Mouse (Mus musculus) liver, embryonic 11.5 days (tissue): Measurements from ENCODE around the gene Flad1. TPM values are rescaled to one million over a fixed set of nuclear protein-coding genes. Genes with fewer than 3 reads are reported as not detected.

Source experiments
- ATAC-seq: fragments of 200-750 bp; cut with Nextera tagmentation; replicated peaks from 2 replicates; pipeline ENCODE4 v1.8.0; 2017; ENCODE audit warnings: moderate number of reproducible peaks, mild to moderate bottlenecking, moderate TSS enrichment, moderate library complexity; ENCODE audit not compliant: low FRiP score
- DNase-seq: peaks from one replicate; pipeline ENCODE4 v3.0.0-alpha.2; 2017; ENCODE audit warnings: low spot score
- H3K27ac ChIP-seq: fragments of 300-500 bp; sonication (generic); 2 replicates; pipeline ENCODE4 v1.5.1; 2014; ENCODE audit warnings: mild to moderate bottlenecking, low read depth, low read length, control low read depth
- H3K27me3 ChIP-seq: fragments of 300-500 bp; sonication (generic); replicated peaks from 2 replicates; pipeline ENCODE4 v1.6.1; 2014; ENCODE audit warnings: low read length, mixed read lengths; ENCODE audit not compliant: control insufficient read depth, insufficient read depth
- H3K36me3 ChIP-seq: fragments of 300-500 bp; sonication (generic); 2 replicates; pipeline ENCODE4 v1.6.1; 2014; ENCODE audit warnings: mild to moderate bottlenecking, low read length, moderate library complexity, mixed read lengths; ENCODE audit not compliant: control insufficient read depth, insufficient read depth
- H3K4me1 ChIP-seq: fragments of 300-500 bp; sonication (generic); replicated peaks from 2 replicates; pipeline ENCODE4 v1.6.1; 2014; ENCODE audit warnings: low read length, mixed read lengths; ENCODE audit not compliant: control insufficient read depth, insufficient read depth
- H3K4me2 ChIP-seq: fragments of 300-500 bp; sonication (generic); 2 replicates; pipeline ENCODE4 v1.6.1; 2014; ENCODE audit warnings: mild to moderate bottlenecking, control low read depth, moderate library complexity
- H3K4me3 ChIP-seq: fragments of 300-500 bp; sonication (generic); 2 replicates; pipeline ENCODE4 v1.5.1; 2014; ENCODE audit warnings: low read depth, low read length, control low read depth
- H3K9ac ChIP-seq: fragments of 300-500 bp; sonication (generic); 2 replicates; pipeline ENCODE4 v1.6.1; 2014; ENCODE audit warnings: low read depth, low read length, control low read depth
- H3K9me3 ChIP-seq: fragments of 300-500 bp; sonication (generic); 2 replicates; pipeline ENCODE4 v1.6.1; 2016; ENCODE audit warnings: low read length, inconsistent platforms, mixed read lengths; ENCODE audit not compliant: control insufficient read depth
- WGBS: fragments of 180-500 bp; shearing (Covaris S2); extraction: QIAGEN DNeasy Blood & Tissue Kit; methylation state at CpG from one replicate; pipeline ENCODE4 v1.1.7; 2014; 5-methylcytosine and 5-hydroxymethylcytosine counted together
- polyA plus RNA-seq: library from polyadenylated mRNA; unstranded; fragments of >200 nt; fragmentation: Nextera tagmentation; extraction: Ambion mirVana; gene quantifications from 2 replicates; pipeline ENCODE4 v1.2.1, GENCODE M21; 2014

Gene Flad1
- polyA plus RNA-seq, 1 experiment from 2014 or later: 34.3 TPM

- WGBS: 32% methylated on average over 7 of the region's 7 CpGs
- peak overlapping the region; percentile 55 for H3K4me2 ChIP-seq
- peaks cover 17% of the 10 kb centered on the region for H3K4me1 ChIP-seq
- no peaks in the 10 kb centered on the region for H3K36me3 ChIP-seq
- H3K9ac ChIP-seq: peak overlapping the region; percentile 42; the same call in 1 of the 2 replicates
- no peaks in the 10 kb centered on the region for H3K27me3 ChIP-seq
- peak overlapping the region; percentile 28; the same call in 1 of the 2 replicates for H3K4me3 ChIP-seq
- DNase-seq (peak; percentile 63), ATAC-seq (peak; percentile 78)
- no peaks in the 10 kb centered on the region for H3K9me3 ChIP-seq
- peak overlapping the region; percentile 79 for H3K27ac ChIP-seq
These were observed 37.9 kb upstream of the Flad1 start for GRCm38 (mm10) chr3:89449541-89449940.

- DNase-seq (peak; percentile 46), ATAC-seq (peak; percentile 89)
- H3K4me2 ChIP-seq: peak overlapping the region; percentile 55
- H3K27ac ChIP-seq: peak overlapping the region; percentile 79
- H3K4me1 ChIP-seq: peaks cover 17% of the 10 kb centered on the region
- H3K27me3 ChIP-seq: no peaks in the 10 kb centered on the region
- peak overlapping the region; percentile 28 for H3K4me3 ChIP-seq
- H3K9me3 ChIP-seq: no peaks in the 10 kb centered on the region
- H3K9ac ChIP-seq: peak overlapping the region; percentile 42
- no peaks in the 10 kb centered on the region for H3K36me3 ChIP-seq
- 45% methylated on average over 13 of the region's 13 CpGs for WGBS
These were observed 37.3 kb upstream of the Flad1 start for GRCm38 (mm10) chr3:89448720-89449537.

GRCm38 (mm10) chr3:89440691-89441090 lies 29.0 kb upstream of the Flad1 start:
- ATAC-seq (no peak), DNase-seq (no peak)
- Histone ChIP-seq H3K4me2 (no peak overlapping the region), H3K27me3 (no peaks in the 10 kb centered on the region), H3K4me3 (no peak overlapping the region), H3K9me3 (no peaks in the 10 kb centered on the region), H3K9ac (no peak overlapping the region), H3K4me1 (peaks cover 8% of the 10 kb centered on the region), H3K36me3 (no peaks in the 10 kb centered on the region), H3K27ac (no peak overlapping the region)
- WGBS: 90% methylated on average over 2 of the region's 2 CpGs

- Histone ChIP-seq H3K9ac (peak overlapping the region; percentile 60), H3K36me3 (peaks cover 17% of the 10 kb centered on the region), H3K27me3 (no peaks in the 10 kb centered on the region), H3K9me3 (no peaks in the 10 kb centered on the region), H3K4me2 (peak overlapping the region; percentile 75), H3K27ac (peak overlapping the region; percentile 33; the same call in 1 of the 2 replicates), H3K4me1 (peaks cover 8% of the 10 kb centered on the region), H3K4me3 (peak overlapping the region; percentile 54)
- 22% methylated on average over 5 of the region's 5 CpGs for WGBS
- ATAC-seq (no peak), DNase-seq (no peak)
These were observed 25.6 kb upstream of the Flad1 start for GRCm38 (mm10) chr3:89437269-89437668.

GRCm38 (mm10) chr3:89436176-89437113 lies 24.8 kb upstream of the Flad1 start, which contains the start of gene Pbxip1:
Pbxip1 (plus strand) TSS chr3:89436706.
- no peaks in the 10 kb centered on the region for H3K27me3 ChIP-seq
- DNase-seq (peak; percentile 66), ATAC-seq (peak; percentile 83)
- H3K9ac ChIP-seq: peak within 1 kb of the TSS; percentile 60
- peak within 1 kb of the TSS; percentile 75 for H3K4me2 ChIP-seq
- no peaks in the 10 kb centered on the region for H3K9me3 ChIP-seq
- 3% methylated on average over 16 of the region's 16 CpGs for WGBS
- peak within 1 kb of the TSS; percentile 33; the same call in 1 of the 2 replicates for H3K27ac ChIP-seq
- peaks cover 20% of the 10 kb centered on the region for H3K36me3 ChIP-seq
- H3K4me3 ChIP-seq: peak within 1 kb of the TSS; percentile 54
- peaks cover 11% of the 10 kb centered on the region for H3K4me1 ChIP-seq

GRCm38 (mm10) chr3:89435041-89435440 lies 23.4 kb upstream of the Flad1 start:
- no peak for DNase-seq
- peaks cover 20% of the 10 kb centered on the region for H3K4me1 ChIP-seq
- peaks cover 20% of the 10 kb centered on the region for H3K36me3 ChIP-seq
- H3K4me2 ChIP-seq: no peak overlapping the region
- H3K9me3 ChIP-seq: no peaks in the 10 kb centered on the region
- no peaks in the 10 kb centered on the region for H3K27me3 ChIP-seq
- no peak for ATAC-seq
- 91% methylated on average over 7 of the region's 7 CpGs for WGBS
- no peak overlapping the region for H3K27ac ChIP-seq
- H3K4me3 ChIP-seq: no peak overlapping the region
- H3K9ac ChIP-seq: no peak overlapping the region

- Histone ChIP-seq H3K27me3 (no peaks in the 10 kb centered on the region), H3K36me3 (peaks cover 20% of the 10 kb centered on the region), H3K4me1 (peaks cover 20% of the 10 kb centered on the region), H3K9ac (no peak overlapping the region), H3K4me2 (no peak overlapping the region), H3K27ac (no peak overlapping the region), H3K9me3 (no peaks in the 10 kb centered on the region), H3K4me3 (no peak overlapping the region)
- no peak for ATAC-seq
- 82% methylated on average over 11 of the region's 11 CpGs for WGBS
- DNase-seq: no peak
These were observed 22.9 kb upstream of the Flad1 start for GRCm38 (mm10) chr3:89434532-89434931.

GRCm38 (mm10) chr3:89432606-89433005 lies 20.9 kb upstream of the Flad1 start:
- Histone ChIP-seq H3K4me2 (no peak overlapping the region), H3K9me3 (no peaks in the 10 kb centered on the region), H3K27ac (no peak overlapping the region), H3K4me3 (no peak overlapping the region), H3K36me3 (peaks cover 24% of the 10 kb centered on the region), H3K9ac (no peak overlapping the region), H3K4me1 (peaks cover 20% of the 10 kb centered on the region), H3K27me3 (no peaks in the 10 kb centered on the region)
- no peak for DNase-seq
- 93% methylated on average over 7 of the region's 8 CpGs for WGBS
- no peak for ATAC-seq
